ENCODE assay signal across 7 mouse cellular contexts in genomic region chr3:36137560-36137959, GRCm38 (mm10). TPM values are rescaled to one million over a fixed set of nuclear protein-coding genes. Genes with fewer than 3 reads are reported as not detected.
DNase-seq lines count a peak whose midpoint lies in the region; ATAC-seq lines count a peak whose summit lies in the region.

No protein-coding gene starts in this region.

- no peak overlapping the region for H3K9ac ChIP-seq in limb, embryonic 12.5 days (replicated peaks)

- DNase-seq in limb, embryonic 10.5 days (ENCODE audit: low spot score), result no peak
- peak; percentile 43 for DNase-seq in MN1 (ENCODE audit: low spot score)
- peak; percentile 54 for DNase-seq in mesoderm, embryonic 11.5 days (ENCODE audit: low read depth, low spot score)
- no peak for DNase-seq in T-cell, adult 2 months (ENCODE audit: low spot score)

- no peak overlapping the region for H3K27ac ChIP-seq in limb, embryonic 12.5 days
- H3K27ac ChIP-seq in limb, embryonic 10.5 days, result no peak overlapping the region

- no peaks in the 10 kb centered on the region for H3K36me3 ChIP-seq in limb, embryonic 12.5 days
- H3K36me3 ChIP-seq in limb, embryonic 10.5 days, result no peaks in the 10 kb centered on the region

- WGBS in limb, embryonic 12.5 days, result 46% methylated on average over 2 of the region's 2 CpGs
- 60% methylated on average over 2 of the region's 2 CpGs for WGBS in limb, embryonic 10.5 days

- no peaks in the 10 kb centered on the region for H3K4me1 ChIP-seq in limb, embryonic 12.5 days (replicated peaks)
- H3K4me1 ChIP-seq in limb, embryonic 10.5 days, result no peaks in the 10 kb centered on the region

- H3K4me2 ChIP-seq in limb, embryonic 12.5 days, result no peak overlapping the region

- H3K9me3 ChIP-seq in limb, embryonic 12.5 days, result no peaks in the 10 kb centered on the region
- no peaks in the 10 kb centered on the region for H3K9me3 ChIP-seq in limb, embryonic 10.5 days (replicated peaks)

- H3K27me3 ChIP-seq in limb, embryonic 12.5 days, result no peaks in the 10 kb centered on the region
- no peaks in the 10 kb centered on the region for H3K27me3 ChIP-seq in limb, embryonic 10.5 days (ENCODE audit: low read depth, poor library complexity, severe bottlenecking)

- no peak overlapping the region for H3K4me3 ChIP-seq in limb, embryonic 12.5 days (replicated peaks)
- no peak overlapping the region for H3K4me3 ChIP-seq in limb, embryonic 10.5 days

- 0 out of 2 replicates have a peak, but pooled peaks have one; percentile 15 for ATAC-seq in limb, embryonic 12.5 days (ENCODE audit: insufficient number of reproducible peaks, insufficient read depth, low FRiP score, low TSS enrichment, low read depth)
- ATAC-seq in common myeloid progenitor, adult 5-6 weeks (replicated peaks; ENCODE audit: low read depth, poor library complexity, severe bottlenecking), result peak; percentile 90
- ATAC-seq in erythroblast, adult 5-6 weeks (replicated peaks; ENCODE audit: low FRiP score, poor library complexity, severe bottlenecking), result no peak

RNA-seq across cellular contexts. Expression of gene D3Ertd254e, which starts 13.3 kb away (rescaled TPM):
- polyA plus RNA-seq in limb, embryonic 12.5 days (2016; fragmentation: Nextera tagmentation; extraction: Ambion mirVana), result 9.7 and 10.2 TPM in 2 replicates
- 7.0 and 9.7 TPM in 2 replicates for polyA plus RNA-seq in limb, embryonic 10.5 days (2016; fragmentation: Nextera tagmentation; extraction: Ambion mirVana)
- total RNA-seq in common myeloid progenitor, adult 5-6 weeks (2017), result 5.3 and 6.9 TPM in 2 replicates
- under 0.01 and 1.0 TPM in 2 replicates for total RNA-seq in erythroblast, adult 5-6 weeks (2015; ENCODE audit: low replicate concordance)
- 0.28 and 1.1 TPM in 2 replicates for total RNA-seq in erythroblast, adult 5-6 weeks (2017; ENCODE audit: low replicate concordance)

Comparison
In these comparisons a context has a peak if more than half of its experiments do, and no peak if none do; other contexts are left out.
1. DNase-seq: peak in MN1 (single experiment) and mesoderm, embryonic 11.5 days (single experiment); none in limb, embryonic 10.5 days (single experiment) and T-cell, adult 2 months (single experiment).